Mouse (Mus musculus) kidney, adult 2 months (tissue): ENCODE results near the gene Zbtb20.

Experiments used
- CTCF ChIP-seq: fragments of 200-500 bp; conservative IDR thresholded peaks from 2 replicates; pipeline ENCODE4 v1.5.1; 2011; ENCODE audit warnings: low read depth, mild to moderate bottlenecking, control low read depth, low read length, moderate library complexity, mixed read lengths; ENCODE audit not compliant: insufficient read depth, insufficient read length
- POLR2A ChIP-seq: fragments of 200-500 bp; IDR thresholded peaks from one replicate; pipeline ENCODE4 v1.6.1; 2011; ENCODE audit warnings: low read depth, low read length, control low read depth

DNA sequence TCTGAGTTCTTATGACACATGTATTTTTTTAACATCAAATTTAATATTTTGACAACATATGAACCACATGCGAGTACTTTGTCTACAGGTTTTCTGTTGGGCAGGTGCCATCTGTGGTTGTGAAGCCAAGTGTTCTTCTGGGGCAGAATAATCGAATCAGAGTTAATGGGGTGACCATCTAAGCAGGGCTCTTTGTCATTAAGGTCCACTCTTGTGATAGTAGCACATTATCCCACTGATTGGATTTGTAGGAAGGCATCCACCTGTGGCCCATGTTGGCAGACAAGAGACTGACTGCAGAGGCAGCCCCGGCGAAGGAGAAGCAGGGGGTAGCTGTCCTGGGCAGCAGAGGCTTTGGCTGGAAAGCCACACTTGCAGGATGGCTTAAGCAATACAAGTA is 254.3 kb downstream of the Zbtb20 start:
- TF ChIP-seq CTCF (no peak), POLR2A (no peak)
